Mouse (Mus musculus) kidney, adult 2 months (tissue): ENCODE results near the gene Mrps2. TPM values are rescaled to one million over a fixed set of nuclear protein-coding genes. Genes with fewer than 3 reads are reported as not detected.
"Not testable (repeated sequence)": the region's sequence is repeated elsewhere in the genome, so short reads cannot be mapped to it uniquely, and the experiment has no call there.

ENCODE experiments used
- DNase-seq: peaks from one replicate; pipeline ENCODE4 v3.0.0; 2021
- H3K27ac ChIP-seq: fragments of 200-500 bp; 2 replicates; pipeline ENCODE4 v1.5.1; 2012; ENCODE audit warnings: low read depth, low read length, control low read depth, inconsistent platforms; ENCODE audit not compliant: insufficient read depth
- H3K27me3 ChIP-seq: fragments of 200-500 bp; replicated peaks from 2 replicates; pipeline ENCODE4 v1.6.1; 2012; ENCODE audit warnings: mild to moderate bottlenecking, moderate library complexity, low read length, inconsistent platforms; ENCODE audit not compliant: control insufficient read depth, insufficient read depth
- H3K36me3 ChIP-seq: fragments of 200-500 bp; 2 replicates; pipeline ENCODE4 v1.6.1; 2012; ENCODE audit warnings: mild to moderate bottlenecking, moderate library complexity, low read length, inconsistent platforms; ENCODE audit not compliant: control insufficient read depth, insufficient read depth
- H3K4me1 ChIP-seq: fragments of 200-500 bp; 2 replicates; pipeline ENCODE4 v1.6.1; 2011; ENCODE audit warnings: low read length; ENCODE audit not compliant: control insufficient read depth, insufficient read depth
- H3K4me3 ChIP-seq: fragments of 200-500 bp; 2 replicates; pipeline ENCODE4 v1.5.1; 2011; ENCODE audit warnings: mild to moderate bottlenecking, low read depth, low read length, control low read depth; ENCODE audit not compliant: insufficient read depth
- CTCF ChIP-seq: fragments of 200-500 bp; conservative IDR thresholded peaks from 2 replicates; pipeline ENCODE4 v1.5.1; 2011; ENCODE audit warnings: low read depth, mild to moderate bottlenecking, control low read depth, low read length, moderate library complexity, mixed read lengths; ENCODE audit not compliant: insufficient read depth, insufficient read length
- POLR2A ChIP-seq: fragments of 200-500 bp; IDR thresholded peaks from one replicate; pipeline ENCODE4 v1.6.1; 2011; ENCODE audit warnings: low read depth, low read length, control low read depth
- WGBS: fragments of 180-500 bp; shearing (Covaris S2); methylation state at CpG from one replicate; pipeline ENCODE4 v1.1.7; 2018; 5-methylcytosine and 5-hydroxymethylcytosine counted together
- polyA plus RNA-seq: library from polyadenylated mRNA; depleted of rRNA; stranded (reverse); fragments of >200 nt; gene quantifications from 2 replicates; pipeline ENCODE4 v1.2.3, GENCODE M21; 2012

Gene Mrps2
- polyA plus RNA-seq, 1 experiment = 65.7 TPM

GRCm38 (mm10) chr2:28470591-28470990 is 2.7 kb downstream of the Mrps2 start:
- Histone ChIP-seq H3K36me3 (peaks cover 2% of the 10 kb centered on the region; the same call in 1 of the 2 replicates), H3K4me3 (no peak overlapping the region), H3K4me1 (peaks cover 4% of the 10 kb centered on the region; the same call in 1 of the 2 replicates), H3K27ac (no peak overlapping the region), H3K27me3 (no peaks in the 10 kb centered on the region)
- 89% methylated on average over 2 of the region's 2 CpGs for WGBS
- TF ChIP-seq POLR2A = no peak
- TF ChIP-seq CTCF = no peak
- no peak for DNase-seq

- DNase-seq, H3K4me1 ChIP-seq, H3K36me3 ChIP-seq, H3K4me3 ChIP-seq, H3K27me3 ChIP-seq, H3K27ac ChIP-seq: not testable (repeated sequence)
- 93% methylated on average over 8 of the region's 8 CpGs for WGBS
Observed at GRCm38 (mm10) chr2:28472011-28472410, 4.1 kb downstream of the Mrps2 start.

GRCm38 (mm10) chr2:28477993-28478392 is 10.1 kb downstream of the Mrps2 start:
- H3K4me3 ChIP-seq = not testable (repeated sequence)
- WGBS = 93% methylated on average over 5 of the region's 5 CpGs

GRCm38 (mm10) chr2:28479208-28480204 is 11.6 kb downstream of the Mrps2 start:
- no peak overlapping the region for H3K4me3 ChIP-seq
- no peaks in the 10 kb centered on the region for H3K27me3 ChIP-seq
- no peak overlapping the region for H3K27ac ChIP-seq
- WGBS = 75% methylated on average over 20 of the region's 20 CpGs
- DNase-seq = no peak
- no peaks in the 10 kb centered on the region for H3K4me1 ChIP-seq
- no peaks in the 10 kb centered on the region for H3K36me3 ChIP-seq
- TF ChIP-seq POLR2A (no peak), CTCF (no peak)

More at GRCm38 (mm10) chr2:28477993-28478392, 10.1 kb downstream of the Mrps2 start:
- not testable (repeated sequence) for DNase-seq, H3K27me3 ChIP-seq, H3K27ac ChIP-seq, H3K4me1 ChIP-seq, H3K36me3 ChIP-seq

GRCm38 (mm10) chr2:28483861-28484260 is 16.0 kb downstream of the Mrps2 start:
- no peak overlapping the region for H3K27ac ChIP-seq
- DNase-seq = peak; percentile 76
- WGBS = 36% methylated on average over 2 of the region's 2 CpGs
- H3K36me3 ChIP-seq = no peaks in the 10 kb centered on the region
- TF ChIP-seq CTCF = no peak
- no peak for TF ChIP-seq POLR2A
- no peaks in the 10 kb centered on the region for H3K27me3 ChIP-seq
- no peaks in the 10 kb centered on the region for H3K4me1 ChIP-seq
- no peak overlapping the region for H3K4me3 ChIP-seq

- no peaks in the 10 kb centered on the region for H3K4me1 ChIP-seq
- DNase-seq = no peak
- no peaks in the 10 kb centered on the region for H3K36me3 ChIP-seq
- TF ChIP-seq POLR2A = no peak
- no peak for TF ChIP-seq CTCF
- H3K27ac ChIP-seq = no peak overlapping the region
- WGBS = 75% methylated on average over 2 of the region's 2 CpGs
- no peak overlapping the region for H3K4me3 ChIP-seq
- H3K27me3 ChIP-seq = no peaks in the 10 kb centered on the region
Observed at GRCm38 (mm10) chr2:28494521-28494920, 26.7 kb downstream of the Mrps2 start.

GRCm38 (mm10) chr2:28495207-28495756 is 27.4 kb downstream of the Mrps2 start:
- 45% methylated on average over 14 of the region's 14 CpGs for WGBS
- DNase-seq = peak; percentile 46
- H3K36me3 ChIP-seq = no peaks in the 10 kb centered on the region
- H3K27ac ChIP-seq = no peak overlapping the region
- no peak for TF ChIP-seq POLR2A
- TF ChIP-seq CTCF = peak; percentile 29; the same call in 1 of the 2 replicates
- no peaks in the 10 kb centered on the region for H3K27me3 ChIP-seq
- peak overlapping the region; percentile 51 for H3K4me3 ChIP-seq
- H3K4me1 ChIP-seq = no peaks in the 10 kb centered on the region
